Mouse (Mus musculus) CH12.LX (cell line): ENCODE measurements around the gene Narf. TPM values are rescaled to one million over a fixed set of nuclear protein-coding genes. Genes with fewer than 3 reads are reported as not detected.

ENCODE experiments used
- DNase-seq: peaks from one replicate; pipeline ENCODE4 v3.0.0-alpha.2; 2013; ENCODE audit errors: extremely low read depth
- H3K27ac ChIP-seq: 2 replicates; pipeline ENCODE4 v1.5.1; 2012; ENCODE audit warnings: low read depth, mild to moderate bottlenecking, control low read depth, moderate library complexity; ENCODE audit not compliant: insufficient read depth
- H3K27me3 ChIP-seq: replicated peaks from 2 replicates; pipeline ENCODE3; 2012; ENCODE audit warnings: inconsistent platforms
- H3K36me3 ChIP-seq, 2 experiments: replicated peaks in 1 of 2; 2 replicates each; pipeline versions ENCODE3 to v1.6.1; 2012; ENCODE audit warnings: inconsistent platforms in 1 of 2, low read length in 1 of 2, mild to moderate bottlenecking in 1 of 2, mixed read lengths in 1 of 2, moderate library complexity in 1 of 2; ENCODE audit not compliant: control insufficient read depth in 1 of 2, insufficient read depth in 1 of 2
- H3K4me1 ChIP-seq, 2 experiments: 2 replicates each; pipeline ENCODE4 v1.6.1; 2012; ENCODE audit warnings: inconsistent platforms in 1 of 2, moderate library complexity in 1 of 2; ENCODE audit not compliant: insufficient read depth in 2 of 2, control insufficient read depth in 1 of 2
- H3K4me2 ChIP-seq: 2 replicates; pipeline ENCODE4 v1.6.1; 2012; ENCODE audit warnings: low read depth, mild to moderate bottlenecking, control low read depth; ENCODE audit not compliant: poor library complexity, insufficient read depth, severe bottlenecking
- H3K4me3 ChIP-seq, 3 experiments: fragments of 150-350 bp in 1 of 3; sonication (generic) in 1 of 3; replicated peaks in 1 of 3; 2 replicates each; pipeline versions ENCODE3 to v1.5.1; 2011 to 2012; ENCODE audit warnings: low read depth in 2 of 3, low read length in 2 of 3, mild to moderate bottlenecking in 2 of 3, moderate library complexity in 2 of 3, control low read depth in 1 of 3, improper control_type of control experiment in 1 of 3, inconsistent platforms in 1 of 3, mixed read lengths in 1 of 3; ENCODE audit not compliant: poor library complexity in 1 of 3
- H3K79me2 ChIP-seq: replicated peaks from 2 replicates; pipeline ENCODE4 v1.6.1; 2012; ENCODE audit warnings: mild to moderate bottlenecking, moderate library complexity; ENCODE audit not compliant: control insufficient read depth, poor library complexity, insufficient read depth, severe bottlenecking; ENCODE audit errors: extremely low read depth
- H3K9ac ChIP-seq: 2 replicates; pipeline ENCODE4 v1.6.1; 2012; ENCODE audit warnings: low read depth, mild to moderate bottlenecking, control low read depth, moderate library complexity; ENCODE audit not compliant: insufficient read depth
- H3K9me3 ChIP-seq: replicated peaks from 2 replicates; pipeline ENCODE3; 2012; ENCODE audit warnings: low read length, inconsistent platforms, mixed read lengths
- CHD1 ChIP-seq: IDR thresholded peaks from 2 replicates; pipeline ENCODE4 v1.6.1; 2012; ENCODE audit warnings: low read depth, low read length, improper control_type of control experiment, inconsistent platforms
- CHD2 ChIP-seq: IDR thresholded peaks from 2 replicates; pipeline ENCODE4 v1.6.1; 2011; ENCODE audit warnings: low read length, improper control_type of control experiment
- CTCF ChIP-seq, 2 experiments: IDR thresholded peaks in 1 of 2; conservative IDR thresholded peaks in 1 of 2; 2 replicates each; pipeline ENCODE4 v1.5.1; 2011 to 2012; ENCODE audit warnings: low read depth in 2 of 2, low read length in 2 of 2, improper control_type of control experiment in 1 of 2, inconsistent platforms in 1 of 2, mild to moderate bottlenecking in 1 of 2, moderate library complexity in 1 of 2
- ELF1 ChIP-seq: IDR thresholded peaks from 2 replicates; pipeline ENCODE4 v1.6.1; 2014; ENCODE audit warnings: low read depth, mild to moderate bottlenecking, inconsistent platforms, low read length, improper control_type of control experiment
- GABPA ChIP-seq: IDR thresholded peaks from 2 replicates; pipeline ENCODE4 v1.6.1; 2012; ENCODE audit warnings: low read depth, low read length, improper control_type of control experiment, inconsistent platforms; ENCODE audit not compliant: insufficient replicate concordance
- HCFC1 ChIP-seq: IDR thresholded peaks from 2 replicates; pipeline ENCODE4 v1.6.1; 2012; ENCODE audit warnings: low read depth, mild to moderate bottlenecking, inconsistent platforms, low read length, improper control_type of control experiment
- JUN ChIP-seq: IDR thresholded peaks from 2 replicates; pipeline ENCODE4 v1.6.1; 2011; ENCODE audit warnings: low read depth, mild to moderate bottlenecking, low read length, improper control_type of control experiment, moderate library complexity; ENCODE audit not compliant: insufficient read depth
- JUND ChIP-seq: conservative IDR thresholded peaks from 2 replicates; pipeline ENCODE4 v1.6.1; 2011; ENCODE audit warnings: low read depth, low read length, improper control_type of control experiment
- MAFK ChIP-seq: IDR thresholded peaks from 2 replicates; pipeline ENCODE4 v1.6.1; 2011; ENCODE audit warnings: low read length, improper control_type of control experiment; ENCODE audit not compliant: insufficient replicate concordance
- MAX ChIP-seq: IDR thresholded peaks from 2 replicates; pipeline ENCODE4 v1.6.1; 2011; ENCODE audit warnings: low read length, improper control_type of control experiment
- MEF2A ChIP-seq: IDR thresholded peaks from 2 replicates; pipeline ENCODE4 v1.6.1; 2014; ENCODE audit warnings: low read depth, mild to moderate bottlenecking, inconsistent platforms, low read length, improper control_type of control experiment, borderline replicate concordance
- MXI1 ChIP-seq: IDR thresholded peaks from 2 replicates; pipeline ENCODE4 v1.6.1; 2011; ENCODE audit warnings: mild to moderate bottlenecking, low read depth, low read length, improper control_type of control experiment
- PAX5 ChIP-seq: IDR thresholded peaks from 2 replicates; pipeline ENCODE4 v1.6.1; 2012; ENCODE audit warnings: low read length, inconsistent platforms, mixed read lengths
- RAD21 ChIP-seq: IDR thresholded peaks from 2 replicates; pipeline ENCODE4 v1.6.1; 2011; ENCODE audit warnings: low read depth, mild to moderate bottlenecking, low read length, improper control_type of control experiment, moderate library complexity
- RCOR1 ChIP-seq: conservative IDR thresholded peaks from 2 replicates; pipeline ENCODE4 v1.6.1; 2012; ENCODE audit warnings: low read depth, mild to moderate bottlenecking, inconsistent platforms, low read length, improper control_type of control experiment
- TBP ChIP-seq: conservative IDR thresholded peaks from 2 replicates; pipeline ENCODE4 v1.6.1; 2011; ENCODE audit warnings: low read depth, low read length, improper control_type of control experiment
- TCF12 ChIP-seq: IDR thresholded peaks from 2 replicates; pipeline ENCODE4 v1.6.1; 2014; ENCODE audit warnings: low read depth, mild to moderate bottlenecking, inconsistent platforms, low read length, improper control_type of control experiment
- USF2 ChIP-seq: conservative IDR thresholded peaks from 2 replicates; pipeline ENCODE4 v1.6.1; 2011; ENCODE audit warnings: low read depth, low read length, improper control_type of control experiment
- ZC3H11A ChIP-seq: IDR thresholded peaks from 2 replicates; pipeline ENCODE4 v1.6.1; 2012; ENCODE audit warnings: low read depth, mild to moderate bottlenecking, inconsistent platforms, low read length, improper control_type of control experiment
- ZKSCAN1 ChIP-seq: IDR thresholded peaks from 2 replicates; pipeline ENCODE4 v1.6.1; 2012; ENCODE audit warnings: low read depth, inconsistent platforms, low read length, improper control_type of control experiment, borderline replicate concordance
- ZNF384 ChIP-seq: IDR thresholded peaks from 2 replicates; pipeline ENCODE4 v1.6.1; 2012; ENCODE audit warnings: low read depth, low read length, improper control_type of control experiment, inconsistent platforms
- dilution Hi-C: fragments of 300-500 bp; cut with MboI; formaldehyde crosslinking; loops from 2 replicates; pipeline ENCODE4 v1.14.3; 2020; ENCODE audit warnings: low sequenced_read_pairs; ENCODE audit not compliant: extremely low pct_unique_long_range_greater_than_20kb, extremely low pct_ligation_motif_present
- in situ Hi-C: fragments of 300-500 bp; cut with MboI; formaldehyde crosslinking; loops from 3 replicates; pipeline ENCODE4 v1.14.3; 2019; ENCODE audit warnings: low sequenced_read_pairs, low pct_ligation_motif_present, low pct_unique_long_range_greater_than_20kb, mixed read lengths
- polyA plus RNA-seq: library from polyadenylated mRNA; unstranded; fragments of >175 nt; gene quantifications from 2 replicates; pipeline ENCODE4 v1.2.1, GENCODE M21; 2012; ENCODE audit warnings: low read depth; ENCODE audit not compliant: insufficient read length
- total RNA-seq, 2 experiments: library from RNA; depleted of rRNA; stranded (reverse); fragments of 300-350 nt in 1 of 2; fragments of >200 nt in 1 of 2; gene quantifications; 2 replicates each; pipeline ENCODE4 v1.2.3; 2012 to 2014

The Narf gene
- total and polyA plus RNA-seq, 3 experiments = 11.7 to 29.9 (median 26.2) TPM

DNA sequence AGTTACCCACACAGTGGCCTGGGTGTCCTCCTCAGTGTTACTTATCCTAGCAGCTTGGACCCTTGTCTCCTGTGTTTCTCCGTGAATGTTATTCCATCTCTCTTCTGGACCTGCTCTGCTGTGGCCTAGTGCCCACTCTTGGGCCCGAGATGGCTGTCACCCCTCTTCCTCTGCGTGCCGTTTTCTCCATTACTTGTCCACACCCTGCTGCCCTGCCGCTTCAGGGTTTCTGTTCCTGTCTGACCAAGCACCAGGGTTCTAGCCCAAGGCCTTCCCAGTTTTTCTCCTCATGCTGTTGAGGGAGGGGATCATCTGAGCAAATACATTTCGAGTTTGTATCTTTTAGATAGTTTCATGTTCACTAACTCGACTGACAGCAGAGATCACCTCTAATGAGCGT, 40.5 kb downstream of the Narf start:
- Histone ChIP-seq H3K9me3 (no peaks in the 10 kb centered on the region), H3K4me1 (no peaks in the 10 kb centered on the region), H3K4me3 (no peak overlapping the region), H3K79me2 (peaks cover 52% of the 10 kb centered on the region), H3K4me2 (no peak overlapping the region), H3K9ac (no peak overlapping the region), H3K36me3 (peaks cover 24 to 82% of the 10 kb centered on the region in 2 experiments), H3K27ac (no peak overlapping the region), H3K27me3 (no peaks in the 10 kb centered on the region)
- in situ Hi-C loops = no loop called here
- no peak for DNase-seq
- TF ChIP-seq GABPA = no peak
- TF ChIP-seq ZC3H11A = no peak
- TF ChIP-seq RAD21 = no peak
- no peak for TF ChIP-seq JUND
- no peak for TF ChIP-seq JUN
- TF ChIP-seq CHD1 = no peak
- no peak for TF ChIP-seq MEF2A
- TF ChIP-seq TCF12 = no peak
- TF ChIP-seq MAFK = no peak
- no peak for TF ChIP-seq PAX5
- TF ChIP-seq MAX = no peak
- no peak for TF ChIP-seq TBP
- TF ChIP-seq CTCF (conservative IDR thresholded peaks at IDR 0.05 in 1 of 2, IDR thresholded peaks at IDR 0.05 in 1 of 2; ENCODE audit: low read depth in 2 of 2, low read length in 2 of 2) = no peak
- no peak for TF ChIP-seq ELF1
- no peak for TF ChIP-seq USF2
- no peak for TF ChIP-seq RCOR1
- TF ChIP-seq ZKSCAN1 = no peak
- TF ChIP-seq CHD2 = no peak
- TF ChIP-seq MXI1 = no peak
- dilution Hi-C loops = no loop called here

DNA sequence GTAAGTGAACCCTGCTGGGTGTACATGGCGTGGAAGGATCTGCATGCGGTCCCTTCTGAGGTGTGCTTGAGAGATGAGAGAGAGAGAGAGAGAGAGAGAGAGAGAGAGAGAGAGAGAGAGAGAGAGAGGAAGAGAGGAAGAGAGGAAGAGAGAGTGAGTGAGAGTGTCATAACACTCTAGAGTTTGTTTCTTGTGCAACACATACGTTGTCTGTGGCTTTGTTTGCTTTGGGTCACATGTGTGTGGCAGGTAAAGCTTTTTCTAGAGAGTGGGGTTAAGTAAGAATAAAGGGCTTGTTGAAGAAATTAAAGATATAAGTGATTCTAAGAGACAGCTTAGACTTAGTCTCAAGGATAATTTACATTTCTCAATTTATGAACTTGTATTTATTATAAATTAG, 41.0 kb downstream of the Narf start:
- Histone ChIP-seq H3K9me3 (no peaks in the 10 kb centered on the region), H3K27ac (no peak overlapping the region), H3K79me2 (peaks cover 47% of the 10 kb centered on the region), H3K4me2 (no peak overlapping the region), H3K4me1 (no peaks in the 10 kb centered on the region), H3K9ac (no peak overlapping the region), H3K36me3 (peaks cover 25 to 82% of the 10 kb centered on the region in 2 experiments), H3K4me3 (no peak overlapping the region), H3K27me3 (no peaks in the 10 kb centered on the region)
- TF ChIP-seq ZKSCAN1 (no peak), ZNF384 (no peak), HCFC1 (no peak), CHD1 (no peak)
- in situ Hi-C loops (no loop called here), dilution Hi-C loops (no loop called here)
- DNase-seq = no peak
